Mouse (Mus musculus): ENCODE data around the gene Glmp. TPM values are rescaled to one million over a fixed set of nuclear protein-coding genes. Genes with fewer than 3 reads are reported as not detected.

Glmp gene
- polyA plus RNA-seq, 1 experiment, result 97.3 TPM

Other genes with a start within 250 kb of the Glmp start
- gene Ttc24, start 246.7 kb upstream of the Glmp start, polyA plus RNA-seq (2012; rRNA removed), result not detected in 2 replicates
- 0.59 and 0.96 TPM in 2 replicates for gene Iqgap3, start 243.1 kb upstream of the Glmp start, polyA plus RNA-seq (2012; rRNA removed)
- gene Mef2d, start 182.7 kb upstream of the Glmp start, polyA plus RNA-seq (2012; rRNA removed), result 128 and 131 TPM in 2 replicates
- not detected in 2 replicates for gene Rhbg, start 70.3 kb upstream of the Glmp start, polyA plus RNA-seq (2012; rRNA removed)
- 0.08 TPM in 1 of 2 replicates, not detected in the other for gene Gm38392, start 37.8 kb upstream of the Glmp start, polyA plus RNA-seq (2012; rRNA removed)
- 3.3 and 5.0 TPM in 2 replicates for gene Tsacc, start 28.0 kb upstream of the Glmp start, polyA plus RNA-seq (2012; rRNA removed)
- 151 and 165 TPM in 2 replicates for gene Cct3, start 27.9 kb upstream of the Glmp start, polyA plus RNA-seq (2012; rRNA removed)
- gene Tmem79, start 11.1 kb downstream of the Glmp start, polyA plus RNA-seq (2012; rRNA removed), result 0.83 and 0.86 TPM in 2 replicates
- 84.4 and 91.5 TPM in 2 replicates for gene Smg5, start 11.2 kb downstream of the Glmp start, polyA plus RNA-seq (2012; rRNA removed)
- gene Paqr6, start 39.6 kb downstream of the Glmp start, polyA plus RNA-seq (2012; rRNA removed), result 15.3 and 15.6 TPM in 2 replicates
- 14.7 and 17.5 TPM in 2 replicates for gene Bglap3, start 47.7 kb downstream of the Glmp start, polyA plus RNA-seq (2012; rRNA removed)
- 0.44 TPM in 1 of 2 replicates, not detected in the other for gene Bglap2, start 53.7 kb downstream of the Glmp start, polyA plus RNA-seq (2012; rRNA removed)
- gene Bglap, start 59.4 kb downstream of the Glmp start, polyA plus RNA-seq (2012; rRNA removed), result not detected in 2 replicates
- gene Pmf1, start 85.3 kb downstream of the Glmp start, polyA plus RNA-seq (2012; rRNA removed), result 10.5 and 11.1 TPM in 2 replicates
- 76.3 and 76.4 TPM in 2 replicates for gene Slc25a44, start 100.1 kb downstream of the Glmp start, polyA plus RNA-seq (2012; rRNA removed)
- gene Sema4a, start 136.2 kb downstream of the Glmp start, polyA plus RNA-seq (2012; rRNA removed), result 68.9 and 71.6 TPM in 2 replicates
- 64.7 and 70.6 TPM in 2 replicates for gene Lmna, start 184.9 kb downstream of the Glmp start, polyA plus RNA-seq (2012; rRNA removed)
- 1.5 TPM in 2 replicates for gene Mex3a, start 207.4 kb downstream of the Glmp start, polyA plus RNA-seq (2012; rRNA removed)
- gene Rab25, start 223.3 kb downstream of the Glmp start, polyA plus RNA-seq (2012; rRNA removed), result 0.13 and 0.36 TPM in 2 replicates
- 126 and 133 TPM in 2 replicates for gene Lamtor2, start 228.1 kb downstream of the Glmp start, polyA plus RNA-seq (2012; rRNA removed)
- gene Ubqln4, start 228.7 kb downstream of the Glmp start, polyA plus RNA-seq (2012; rRNA removed), result 103 and 110 TPM in 2 replicates